Mouse (Mus musculus) myocyte (in vitro differentiated cells): ENCODE results near the gene Gm13695. TPM values are rescaled to one million over a fixed set of nuclear protein-coding genes. Genes with fewer than 3 reads are reported as not detected.
"Not testable (repeated sequence)": the region's sequence is repeated elsewhere in the genome, so short reads cannot be mapped to it uniquely, and the experiment has no call there.

ENCODE experiments used
- H3K27me3 ChIP-seq: one replicate; pipeline ENCODE4 v1.6.1; 2011; ENCODE audit not compliant: control insufficient read depth, insufficient read depth, insufficient read length
- H3K36me3 ChIP-seq: one replicate; pipeline ENCODE4 v1.6.1; 2011; ENCODE audit not compliant: control insufficient read depth, insufficient read depth
- H3K4me2 ChIP-seq: one replicate; pipeline ENCODE4 v1.6.1; 2011; ENCODE audit warnings: low read depth, control low read depth
- H3K4me3 ChIP-seq: one replicate; pipeline ENCODE4 v1.5.1; 2011; ENCODE audit warnings: mild to moderate bottlenecking, control low read depth, moderate library complexity
- H3K79me2 ChIP-seq: one replicate; pipeline ENCODE4 v1.6.1; 2011; ENCODE audit not compliant: control insufficient read depth, insufficient read depth
- H3ac ChIP-seq: one replicate; pipeline ENCODE4 v1.6.1; 2011; ENCODE audit not compliant: control insufficient read depth, insufficient read length
- CEBPB ChIP-seq: IDR thresholded peaks from 2 replicates; pipeline ENCODE4 v1.6.1; 2011; ENCODE audit warnings: mild to moderate bottlenecking, moderate library complexity; ENCODE audit not compliant: poor library complexity, insufficient read depth, severe bottlenecking
- E2F4 ChIP-seq: IDR thresholded peaks from one replicate; pipeline ENCODE4 v1.6.1; 2011; ENCODE audit warnings: mild to moderate bottlenecking, control low read depth, moderate library complexity; ENCODE audit not compliant: insufficient read depth
- MAX ChIP-seq: IDR thresholded peaks from one replicate; pipeline ENCODE4 v1.6.1; 2011; ENCODE audit warnings: low read depth, mild to moderate bottlenecking, control low read depth
- MYOD1 ChIP-seq, 3 experiments: IDR thresholded peaks; one replicate each; pipeline ENCODE4 v1.6.1; 2011; ENCODE audit warnings: control low read depth in 2 of 3, low read depth in 2 of 3, mild to moderate bottlenecking in 2 of 3, moderate library complexity in 1 of 3; ENCODE audit not compliant: insufficient read length in 2 of 3, control insufficient read depth in 1 of 3
- MYOG ChIP-seq, 3 experiments: IDR thresholded peaks; one replicate each; pipeline ENCODE4 v1.6.1; 2011; ENCODE audit warnings: control low read depth in 2 of 3, low read depth in 2 of 3, mild to moderate bottlenecking in 2 of 3; ENCODE audit not compliant: insufficient read length in 2 of 3, control insufficient read depth in 1 of 3, insufficient read depth in 1 of 3
- POLR2A ChIP-seq: IDR thresholded peaks from one replicate; pipeline ENCODE4 v1.6.1; 2011; ENCODE audit warnings: low read depth, mild to moderate bottlenecking, control low read depth, moderate library complexity; ENCODE audit not compliant: insufficient read length
- POLR2AphosphoS2 ChIP-seq: IDR thresholded peaks from one replicate; pipeline ENCODE4 v1.6.1; 2011; ENCODE audit warnings: low read depth, control low read depth; ENCODE audit not compliant: insufficient read length
- REST ChIP-seq: IDR thresholded peaks from one replicate; pipeline ENCODE4 v1.6.1; 2011; ENCODE audit warnings: mild to moderate bottlenecking, control low read depth, moderate library complexity; ENCODE audit not compliant: insufficient read depth, insufficient read length
- SRF ChIP-seq: IDR thresholded peaks from one replicate; pipeline ENCODE4 v1.6.1; 2011; ENCODE audit warnings: low read depth; ENCODE audit not compliant: control insufficient read depth, insufficient read length
- TCF12 ChIP-seq: IDR thresholded peaks from one replicate; pipeline ENCODE4 v1.6.1; 2011; ENCODE audit warnings: mild to moderate bottlenecking, control low read depth; ENCODE audit not compliant: poor library complexity, insufficient read depth, severe bottlenecking
- TCF3 ChIP-seq: IDR thresholded peaks from one replicate; pipeline ENCODE4 v1.6.1; 2011; ENCODE audit warnings: low read depth, control low read depth; ENCODE audit not compliant: insufficient read length
- USF1 ChIP-seq: IDR thresholded peaks from one replicate; pipeline ENCODE4 v1.6.1; 2011; ENCODE audit warnings: low read depth, mild to moderate bottlenecking, control low read depth, moderate library complexity
- polyA plus RNA-seq: library from polyadenylated mRNA; unstranded; fragments of >200 nt; fragmentation: generic; extraction: Trizol; gene quantifications from one replicate; pipeline ENCODE4 v1.2.1, GENCODE M21; 2012; ENCODE audit warnings: missing spikeins

The Gm13695 gene
- not detected for polyA plus RNA-seq

- not testable (repeated sequence) for H3K36me3 ChIP-seq, H3ac ChIP-seq, H3K4me3 ChIP-seq, H3K27me3 ChIP-seq, H3K79me2 ChIP-seq, H3K4me2 ChIP-seq
Measured at GRCm38 (mm10) chr2:83967013-83967412, at the start of gene Gm13695. TSS of gene Gm13695 (plus strand) at chr2:83967313.

GRCm38 (mm10) chr2:83929478-83930088, 37.5 kb upstream of the Gm13695 start:
- H3K27me3 ChIP-seq, result no peaks in the 10 kb centered on the region
- no peak overlapping the region for H3K4me2 ChIP-seq
- no peak overlapping the region for H3ac ChIP-seq
- no peaks in the 10 kb centered on the region for H3K79me2 ChIP-seq
- no peak overlapping the region for H3K4me3 ChIP-seq
- no peak for TF ChIP-seq POLR2AphosphoS2
- H3K36me3 ChIP-seq, result no peaks in the 10 kb centered on the region

GRCm38 (mm10) chr2:83940931-83941361, 26.2 kb upstream of the Gm13695 start, which contains the start of gene Zswim2:
TSS of gene Zswim2 (minus strand) at chr2:83941228.
- H3K36me3 ChIP-seq, result no peaks in the 10 kb centered on the region
- peak within 1 kb of the TSS; percentile 50 for H3K4me2 ChIP-seq
- H3K4me3 ChIP-seq, result no peak within 1 kb of the TSS
- no peaks in the 10 kb centered on the region for H3K79me2 ChIP-seq
- H3ac ChIP-seq, result no peak within 1 kb of the TSS
- no peaks in the 10 kb centered on the region for H3K27me3 ChIP-seq
- TF ChIP-seq POLR2A (no peak), POLR2AphosphoS2 (no peak), SRF (no peak), E2F4 (no peak), REST (no peak), MYOD1 (IDR thresholded peaks at IDR 0.05; ENCODE audit: control insufficient read depth in 1 of 3, insufficient read length in 2 of 3, low read depth in 2 of 3) (no peak), USF1 (no peak), TCF3 (no peak), MAX (no peak), CEBPB (no peak), MYOG (IDR thresholded peaks at IDR 0.05; ENCODE audit: control insufficient read depth in 1 of 3, insufficient read depth in 1 of 3, insufficient read length in 2 of 3, low read depth in 2 of 3) (no peak), TCF12 (no peak)

GRCm38 (mm10) chr2:83941378-83941777, 25.7 kb upstream of the Gm13695 start:
- Histone ChIP-seq H3K36me3 (no peaks in the 10 kb centered on the region), H3K4me3 (no peak overlapping the region)
- no peak for TF ChIP-seq REST
- TF ChIP-seq USF1, result no peak
- no peak for TF ChIP-seq TCF12
- TF ChIP-seq POLR2A, result no peak

GRCm38 (mm10) chr2:83941792-83942191, 25.3 kb upstream of the Gm13695 start:
- TF ChIP-seq POLR2A (no peak), MYOG (IDR thresholded peaks at IDR 0.05; ENCODE audit: control insufficient read depth in 1 of 3, insufficient read depth in 1 of 3, insufficient read length in 2 of 3, low read depth in 2 of 3) (no peak), E2F4 (no peak), CEBPB (no peak), REST (no peak), SRF (no peak), USF1 (no peak), POLR2AphosphoS2 (no peak), MYOD1 (IDR thresholded peaks at IDR 0.05; ENCODE audit: control insufficient read depth in 1 of 3, insufficient read length in 2 of 3, low read depth in 2 of 3) (no peak), TCF12 (no peak), TCF3 (no peak), MAX (no peak)
- Histone ChIP-seq H3K36me3 (no peaks in the 10 kb centered on the region), H3K4me3 (no peak overlapping the region), H3K79me2 (no peaks in the 10 kb centered on the region), H3ac (no peak overlapping the region), H3K27me3 (no peaks in the 10 kb centered on the region), H3K4me2 (peak overlapping the region; percentile 50)

More at GRCm38 (mm10) chr2:83941378-83941777, 25.7 kb upstream of the Gm13695 start:
- peak overlapping the region; percentile 50 for H3K4me2 ChIP-seq
- no peak overlapping the region for H3ac ChIP-seq
- no peaks in the 10 kb centered on the region for H3K79me2 ChIP-seq
- no peaks in the 10 kb centered on the region for H3K27me3 ChIP-seq

GRCm38 (mm10) chr2:83955393-83955792, 11.7 kb upstream of the Gm13695 start, which contains the start of gene Gm13698:
TSS of gene Gm13698 (plus strand) at chr2:83955693.
- not testable (repeated sequence) for H3K4me3 ChIP-seq, H3K27me3 ChIP-seq, H3K4me2 ChIP-seq

GRCm38 (mm10) chr2:83961203-83961602, 5.9 kb upstream of the Gm13695 start, which contains the start of gene Gm13693:
TSS of gene Gm13693 (plus strand) at chr2:83961503.
- not testable (repeated sequence) for H3K4me3 ChIP-seq

More at GRCm38 (mm10) chr2:83955393-83955792, 11.7 kb upstream of the Gm13695 start, which contains the start of gene Gm13698:
- not testable (repeated sequence) for H3ac ChIP-seq, H3K36me3 ChIP-seq, H3K79me2 ChIP-seq

GRCm38 (mm10) chr2:83972823-83973222, 5.7 kb downstream of the Gm13695 start, which contains the start of gene Gm13696:
TSS of gene Gm13696 (plus strand) at chr2:83973123.
- H3K4me3 ChIP-seq, H3K27me3 ChIP-seq, H3K36me3 ChIP-seq, H3ac ChIP-seq, H3K4me2 ChIP-seq, H3K79me2 ChIP-seq: not testable (repeated sequence)

More at GRCm38 (mm10) chr2:83961203-83961602, 5.9 kb upstream of the Gm13695 start, which contains the start of gene Gm13693:
- not testable (repeated sequence) for H3ac ChIP-seq, H3K27me3 ChIP-seq, H3K36me3 ChIP-seq, H3K4me2 ChIP-seq, H3K79me2 ChIP-seq

GRCm38 (mm10) chr2:83978633-83979032, 11.5 kb downstream of the Gm13695 start, which contains the start of gene Gm13694:
TSS of gene Gm13694 (plus strand) at chr2:83978933.
- H3ac ChIP-seq, H3K36me3 ChIP-seq, H3K4me3 ChIP-seq, H3K27me3 ChIP-seq, H3K79me2 ChIP-seq, H3K4me2 ChIP-seq: not testable (repeated sequence)
